Mouse (Mus musculus): Measurements from ENCODE around the gene Sephs2.

- no peak for TF ChIP-seq POLR2A (IDR thresholded peaks at IDR 0.05; ENCODE audit: low read depth, low read length)
- no peak for TF ChIP-seq CTCF (IDR thresholded peaks at IDR 0.05; ENCODE audit: extremely low read depth, insufficient read depth, insufficient read length, insufficient replicate concordance)
These were observed 29.0 kb downstream of the Sephs2 start for GRCm38 (mm10) chr7:127244658-127245510.
